Mouse (Mus musculus) CH12.LX (cell line): ENCODE data around the gene Hecw2. TPM values are rescaled to one million over a fixed set of nuclear protein-coding genes. Genes with fewer than 3 reads are reported as not detected.

ENCODE experiments used
- DNase-seq: peaks from one replicate; pipeline ENCODE4 v3.0.0-alpha.2; 2013; ENCODE audit errors: extremely low read depth
- H3K27ac ChIP-seq: 2 replicates; pipeline ENCODE4 v1.5.1; 2012; ENCODE audit warnings: low read depth, mild to moderate bottlenecking, control low read depth, moderate library complexity; ENCODE audit not compliant: insufficient read depth
- H3K27me3 ChIP-seq: replicated peaks from 2 replicates; pipeline ENCODE3; 2012; ENCODE audit warnings: inconsistent platforms
- H3K36me3 ChIP-seq, 2 experiments: replicated peaks in 1 of 2; 2 replicates each; pipeline versions ENCODE3 to v1.6.1; 2012; ENCODE audit warnings: inconsistent platforms in 1 of 2, low read length in 1 of 2, mild to moderate bottlenecking in 1 of 2, mixed read lengths in 1 of 2, moderate library complexity in 1 of 2; ENCODE audit not compliant: control insufficient read depth in 1 of 2, insufficient read depth in 1 of 2
- H3K4me1 ChIP-seq, 2 experiments: 2 replicates each; pipeline ENCODE4 v1.6.1; 2012; ENCODE audit warnings: inconsistent platforms in 1 of 2, moderate library complexity in 1 of 2; ENCODE audit not compliant: insufficient read depth in 2 of 2, control insufficient read depth in 1 of 2
- H3K4me2 ChIP-seq: 2 replicates; pipeline ENCODE4 v1.6.1; 2012; ENCODE audit warnings: low read depth, mild to moderate bottlenecking, control low read depth; ENCODE audit not compliant: poor library complexity, insufficient read depth, severe bottlenecking
- H3K4me3 ChIP-seq, 3 experiments: fragments of 150-350 bp in 1 of 3; sonication (generic) in 1 of 3; replicated peaks in 1 of 3; 2 replicates each; pipeline versions ENCODE3 to v1.5.1; 2011 to 2012; ENCODE audit warnings: low read depth in 2 of 3, low read length in 2 of 3, mild to moderate bottlenecking in 2 of 3, moderate library complexity in 2 of 3, control low read depth in 1 of 3, improper control_type of control experiment in 1 of 3, inconsistent platforms in 1 of 3, mixed read lengths in 1 of 3; ENCODE audit not compliant: poor library complexity in 1 of 3
- H3K79me2 ChIP-seq: replicated peaks from 2 replicates; pipeline ENCODE4 v1.6.1; 2012; ENCODE audit warnings: mild to moderate bottlenecking, moderate library complexity; ENCODE audit not compliant: control insufficient read depth, poor library complexity, insufficient read depth, severe bottlenecking; ENCODE audit errors: extremely low read depth
- H3K9ac ChIP-seq: 2 replicates; pipeline ENCODE4 v1.6.1; 2012; ENCODE audit warnings: low read depth, mild to moderate bottlenecking, control low read depth, moderate library complexity; ENCODE audit not compliant: insufficient read depth
- H3K9me3 ChIP-seq: replicated peaks from 2 replicates; pipeline ENCODE3; 2012; ENCODE audit warnings: low read length, inconsistent platforms, mixed read lengths
- ELF1 ChIP-seq: IDR thresholded peaks from 2 replicates; pipeline ENCODE4 v1.6.1; 2014; ENCODE audit warnings: low read depth, mild to moderate bottlenecking, inconsistent platforms, low read length, improper control_type of control experiment
- ETS1 ChIP-seq: conservative IDR thresholded peaks from 2 replicates; pipeline ENCODE4 v1.6.1; 2012; ENCODE audit warnings: low read depth, mild to moderate bottlenecking, inconsistent platforms, low read length, improper control_type of control experiment, moderate library complexity
- JUND ChIP-seq: conservative IDR thresholded peaks from 2 replicates; pipeline ENCODE4 v1.6.1; 2011; ENCODE audit warnings: low read depth, low read length, improper control_type of control experiment
- KAT2A ChIP-seq: IDR thresholded peaks from 2 replicates; pipeline ENCODE4 v1.6.1; 2012; ENCODE audit warnings: low read length, improper control_type of control experiment, inconsistent platforms; ENCODE audit not compliant: insufficient replicate concordance
- MAX ChIP-seq: IDR thresholded peaks from 2 replicates; pipeline ENCODE4 v1.6.1; 2011; ENCODE audit warnings: low read length, improper control_type of control experiment
- MEF2A ChIP-seq: IDR thresholded peaks from 2 replicates; pipeline ENCODE4 v1.6.1; 2014; ENCODE audit warnings: low read depth, mild to moderate bottlenecking, inconsistent platforms, low read length, improper control_type of control experiment, borderline replicate concordance
- MXI1 ChIP-seq: IDR thresholded peaks from 2 replicates; pipeline ENCODE4 v1.6.1; 2011; ENCODE audit warnings: mild to moderate bottlenecking, low read depth, low read length, improper control_type of control experiment
- POLR2AphosphoS2 ChIP-seq: IDR thresholded peaks from 2 replicates; pipeline ENCODE4 v1.6.1; 2011; ENCODE audit warnings: low read depth, low read length, improper control_type of control experiment
- SIN3A ChIP-seq: IDR thresholded peaks from 2 replicates; pipeline ENCODE4 v1.6.1; 2012; ENCODE audit warnings: low read length, improper control_type of control experiment, inconsistent platforms
- TBP ChIP-seq: conservative IDR thresholded peaks from 2 replicates; pipeline ENCODE4 v1.6.1; 2011; ENCODE audit warnings: low read depth, low read length, improper control_type of control experiment
- ZMIZ1 ChIP-seq: IDR thresholded peaks from 2 replicates; pipeline ENCODE4 v1.6.1; 2012; ENCODE audit warnings: low read depth, mild to moderate bottlenecking, inconsistent platforms, low read length, improper control_type of control experiment
- dilution Hi-C: fragments of 300-500 bp; cut with MboI; formaldehyde crosslinking; loops from 2 replicates; pipeline ENCODE4 v1.14.3; 2020; ENCODE audit warnings: low sequenced_read_pairs; ENCODE audit not compliant: extremely low pct_unique_long_range_greater_than_20kb, extremely low pct_ligation_motif_present
- in situ Hi-C: fragments of 300-500 bp; cut with MboI; formaldehyde crosslinking; loops from 3 replicates; pipeline ENCODE4 v1.14.3; 2019; ENCODE audit warnings: low sequenced_read_pairs, low pct_ligation_motif_present, low pct_unique_long_range_greater_than_20kb, mixed read lengths
- polyA plus RNA-seq: library from polyadenylated mRNA; unstranded; fragments of >175 nt; gene quantifications from 2 replicates; pipeline ENCODE4 v1.2.1, GENCODE M21; 2012; ENCODE audit warnings: low read depth; ENCODE audit not compliant: insufficient read length
- total RNA-seq, 2 experiments: library from RNA; depleted of rRNA; stranded (reverse); fragments of 300-350 nt in 1 of 2; fragments of >200 nt in 1 of 2; gene quantifications; 2 replicates each; pipeline ENCODE4 v1.2.3; 2012 to 2014

Hecw2 gene
- total and polyA plus RNA-seq, 3 experiments, result 0.05 to 0.59 (median 0.14) TPM

GRCm38 (mm10) chr1:54109255-54109654 is 85.7 kb downstream of the Hecw2 start:
- dilution Hi-C loops, result no loop called here
- H3K9ac ChIP-seq, result no peak overlapping the region
- no peaks in the 10 kb centered on the region for H3K27me3 ChIP-seq
- no peaks in the 10 kb centered on the region for H3K9me3 ChIP-seq
- TF ChIP-seq ZMIZ1 (no peak), ELF1 (no peak), SIN3A (no peak), TBP (no peak)
- H3K27ac ChIP-seq, result no peak overlapping the region
- H3K4me3 ChIP-seq, result no peak overlapping the region
- no peak overlapping the region for H3K4me2 ChIP-seq
- H3K79me2 ChIP-seq, result no peaks in the 10 kb centered on the region
- H3K36me3 ChIP-seq, result no peaks in the 10 kb centered on the region
- H3K4me1 ChIP-seq, result peaks cover 2 to 10% of the 10 kb centered on the region in 2 experiments; a peak in 2 of 4 replicates
- in situ Hi-C loops, result no loop called here
- no peak for DNase-seq

DNA sequence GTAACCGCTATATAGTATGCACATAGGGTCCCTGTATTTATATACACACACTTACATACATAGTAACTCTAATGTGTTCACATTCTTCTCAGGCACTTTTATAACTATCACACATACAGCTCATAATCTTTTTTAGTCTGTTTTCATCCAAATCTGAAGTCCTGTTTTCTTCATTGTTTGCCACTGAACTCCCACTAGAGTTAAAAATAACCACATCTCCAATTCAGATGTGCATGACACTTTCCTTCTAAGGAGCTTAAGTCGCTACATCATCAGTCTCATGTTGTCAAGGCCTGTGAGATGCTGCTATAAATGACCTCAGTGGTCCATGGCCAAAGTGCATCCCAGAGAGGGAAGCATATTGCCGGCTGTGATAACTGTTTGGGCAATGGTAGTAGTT is 88.2 kb downstream of the Hecw2 start:
- Histone ChIP-seq H3K4me1 (peaks cover 10 to 20% of the 10 kb centered on the region in 2 experiments), H3K4me2 (no peak overlapping the region), H3K27me3 (no peaks in the 10 kb centered on the region), H3K36me3 (no peaks in the 10 kb centered on the region), H3K79me2 (no peaks in the 10 kb centered on the region), H3K9ac (no peak overlapping the region)
- no peak for DNase-seq
- in situ Hi-C loops, result no loop called here
- TF ChIP-seq JUND, result no peak
- no peak for TF ChIP-seq KAT2A
- no peak for TF ChIP-seq MAX
- no peak for TF ChIP-seq POLR2AphosphoS2
- TF ChIP-seq, all 38 proteins: peak for 0
- Histone ChIP-seq H3K9me3 (no peaks in the 10 kb centered on the region), H3K4me3 (no peak overlapping the region), H3K27ac (no peak overlapping the region)
- dilution Hi-C loops, result no loop called here

GRCm38 (mm10) chr1:54079708-54080107 is 115.3 kb downstream of the Hecw2 start:
- DNase-seq, result no peak
- no peak overlapping the region for H3K4me3 ChIP-seq
- no peak overlapping the region for H3K9ac ChIP-seq
- no peaks in the 10 kb centered on the region for H3K36me3 ChIP-seq
- dilution Hi-C loops, result no loop called here
- H3K9me3 ChIP-seq, result no peaks in the 10 kb centered on the region
- TF ChIP-seq ETS1 (no peak), MXI1 (no peak), MEF2A (no peak)
- TF ChIP-seq, all 38 proteins: peak for 0
- H3K27ac ChIP-seq, result no peak overlapping the region
- peaks cover 0 to 2% of the 10 kb centered on the region in 2 experiments; a peak in 1 of 4 replicates for H3K4me1 ChIP-seq
- in situ Hi-C loops, result no loop called here
- H3K4me2 ChIP-seq, result no peak overlapping the region
- no peaks in the 10 kb centered on the region for H3K79me2 ChIP-seq
- no peaks in the 10 kb centered on the region for H3K27me3 ChIP-seq
